Mouse (Mus musculus) lung, adult 2 months (tissue): ENCODE results near the gene Gm5152.

Source experiments
- CTCF ChIP-seq: fragments of 200-500 bp; IDR thresholded peaks from 2 replicates; pipeline ENCODE4 v1.5.1; 2011; ENCODE audit warnings: mild to moderate bottlenecking, low read length, control low read depth; ENCODE audit not compliant: insufficient read depth
- POLR2A ChIP-seq: fragments of 200-500 bp; IDR thresholded peaks from 2 replicates; pipeline ENCODE4 v1.6.1; 2011; ENCODE audit warnings: low read depth, mild to moderate bottlenecking, control low read depth, low read length, borderline replicate concordance; ENCODE audit errors: extremely low read depth

- no peak for TF ChIP-seq CTCF
- TF ChIP-seq POLR2A, result no peak
Observed at GRCm38 (mm10) chr5:10220317-10220716, 26.0 kb downstream of the Gm5152 start.
